Mouse (Mus musculus): ENCODE measurements around the gene Tas2r121. TPM values are rescaled to one million over a fixed set of nuclear protein-coding genes. Genes with fewer than 3 reads are reported as not detected.
"Not testable (repeated sequence)": the region's sequence is repeated elsewhere in the genome, so short reads cannot be mapped to it uniquely, and the experiment has no call there.

The Tas2r121 gene
- not detected in 2 replicates for polyA plus RNA-seq (2016; fragmentation: Nextera tagmentation; extraction: Ambion mirVana)

GRCm38 (mm10) chr6:132700907-132701306 is at the start of gene Tas2r121:
Gene Tas2r121, minus strand, starts transcription at chr6:132701007.
- DNase-seq (ENCODE audit: extremely low spot score, low spot score): no peak
- H3K27me3 ChIP-seq (ENCODE audit: poor library complexity, severe bottlenecking): no peaks in the 10 kb centered on the region
- H3K36me3 ChIP-seq (replicated peaks): no peaks in the 10 kb centered on the region
- WGBS: 91% methylated on average over 1 of the region's 1 CpGs
- no peaks in the 10 kb centered on the region for H3K4me1 ChIP-seq
- no peak within 1 kb of the TSS for H3K4me3 ChIP-seq
- no peak within 1 kb of the TSS for H3K27ac ChIP-seq
- H3K9me3 ChIP-seq: no peaks in the 10 kb centered on the region

- WGBS: 92% methylated on average over 2 of the region's 2 CpGs
- Histone ChIP-seq H3K27me3 (ENCODE audit: poor library complexity, severe bottlenecking) (no peaks in the 10 kb centered on the region), H3K4me3 (no peak overlapping the region), H3K9me3 (no peaks in the 10 kb centered on the region), H3K4me1 (no peaks in the 10 kb centered on the region), H3K27ac (no peak overlapping the region), H3K36me3 (replicated peaks) (no peaks in the 10 kb centered on the region)
- DNase-seq (ENCODE audit: extremely low spot score, low spot score): no peak
Measured at GRCm38 (mm10) chr6:132750206-132750605, 49.4 kb upstream of the Tas2r121 start.

- 80% methylated on average over 2 of the region's 2 CpGs for WGBS
- Histone ChIP-seq H3K27me3 (ENCODE audit: poor library complexity, severe bottlenecking) (no peaks in the 10 kb centered on the region), H3K27ac (no peak within 1 kb of the TSS), H3K4me3 (no peak within 1 kb of the TSS), H3K9me3 (no peaks in the 10 kb centered on the region), H3K36me3 (replicated peaks) (no peaks in the 10 kb centered on the region), H3K4me1 (no peaks in the 10 kb centered on the region)
- no peak for DNase-seq (ENCODE audit: extremely low spot score, low spot score)
Measured at GRCm38 (mm10) chr6:132737935-132738334, 37.1 kb upstream of the Tas2r121 start, which contains the start of gene Tas2r115. Gene Tas2r115, minus strand, starts transcription at chr6:132738035.

- Histone ChIP-seq H3K9me3 (0 out of 2 replicates have a peak, but pooled peaks cover 3% of the 10 kb centered on the region), H3K4me1 (no peaks in the 10 kb centered on the region), H3K36me3 (replicated peaks) (no peaks in the 10 kb centered on the region), H3K4me3 (no peak within 1 kb of the TSS), H3K27me3 (ENCODE audit: poor library complexity, severe bottlenecking) (no peaks in the 10 kb centered on the region), H3K27ac (no peak within 1 kb of the TSS)
- no peak for DNase-seq (ENCODE audit: extremely low spot score, low spot score)
- 85% methylated on average over 3 of the region's 3 CpGs for WGBS
Measured at GRCm38 (mm10) chr6:132711828-132712227, 11.0 kb upstream of the Tas2r121 start, which contains the start of gene Tas2r122. Gene Tas2r122, minus strand, starts transcription at chr6:132711928.

- H3K36me3 ChIP-seq (replicated peaks); H3K4me1 ChIP-seq; H3K9me3 ChIP-seq; H3K27ac ChIP-seq; DNase-seq (ENCODE audit: extremely low spot score, low spot score); H3K27me3 ChIP-seq (ENCODE audit: poor library complexity, severe bottlenecking); H3K4me3 ChIP-seq: not testable (repeated sequence)
- 93% methylated on average over 7 of the region's 7 CpGs for WGBS
Measured at GRCm38 (mm10) chr6:132691596-132691995, 9.2 kb downstream of the Tas2r121 start.

GRCm38 (mm10) chr6:132656653-132657052 is 44.2 kb downstream of the Tas2r121 start, which contains the start of gene Tas2r120:
Gene Tas2r120, plus strand, starts transcription at chr6:132656953.
- Histone ChIP-seq H3K4me3 (no peak within 1 kb of the TSS), H3K27ac (no peak within 1 kb of the TSS), H3K4me1 (no peaks in the 10 kb centered on the region), H3K27me3 (ENCODE audit: poor library complexity, severe bottlenecking) (no peaks in the 10 kb centered on the region), H3K36me3 (replicated peaks) (no peaks in the 10 kb centered on the region), H3K9me3 (peaks cover 4% of the 10 kb centered on the region; the same call in 1 of the 2 replicates)
- no peak for DNase-seq (ENCODE audit: extremely low spot score, low spot score)

GRCm38 (mm10) chr6:132651426-132651825 is 49.4 kb downstream of the Tas2r121 start, which contains the start of gene A630073D07Rik:
Gene A630073D07Rik, minus strand, starts transcription at chr6:132651526.
- 86% methylated on average over 1 of the region's 1 CpGs for WGBS

More at GRCm38 (mm10) chr6:132651426-132651825, 49.4 kb downstream of the Tas2r121 start, which contains the start of gene A630073D07Rik:
- Histone ChIP-seq H3K27ac (no peak within 1 kb of the TSS), H3K9me3 (no peaks in the 10 kb centered on the region), H3K4me1 (no peaks in the 10 kb centered on the region), H3K27me3 (ENCODE audit: poor library complexity, severe bottlenecking) (no peaks in the 10 kb centered on the region), H3K4me3 (no peak within 1 kb of the TSS), H3K36me3 (replicated peaks) (no peaks in the 10 kb centered on the region)
- DNase-seq (ENCODE audit: extremely low spot score, low spot score): no peak

Other genes starting within 250 kb of the Tas2r121 start
- gene Prh1, start 131.2 kb downstream of the Tas2r121 start, polyA plus RNA-seq (2016; fragmentation: Nextera tagmentation; extraction: Ambion mirVana): not detected in 2 replicates
- gene Prp2, start 105.1 kb downstream of the Tas2r121 start, polyA plus RNA-seq (2016; fragmentation: Nextera tagmentation; extraction: Ambion mirVana): not detected in 2 replicates
- not detected in 2 replicates for gene A630073D07Rik, start 49.5 kb downstream of the Tas2r121 start, polyA plus RNA-seq (2016; fragmentation: Nextera tagmentation; extraction: Ambion mirVana)
- not detected in 2 replicates for gene Tas2r120, start 44.1 kb downstream of the Tas2r121 start, polyA plus RNA-seq (2016; fragmentation: Nextera tagmentation; extraction: Ambion mirVana)
- gene Tas2r122, start 10.9 kb upstream of the Tas2r121 start, polyA plus RNA-seq (2016; fragmentation: Nextera tagmentation; extraction: Ambion mirVana): not detected in 2 replicates
- not detected in 2 replicates for gene Tas2r115, start 37.0 kb upstream of the Tas2r121 start, polyA plus RNA-seq (2016; fragmentation: Nextera tagmentation; extraction: Ambion mirVana)
- gene Tas2r124, start 53.7 kb upstream of the Tas2r121 start, polyA plus RNA-seq (2016; fragmentation: Nextera tagmentation; extraction: Ambion mirVana): not detected in 2 replicates
- gene Tas2r102, start 61.1 kb upstream of the Tas2r121 start, polyA plus RNA-seq (2016; fragmentation: Nextera tagmentation; extraction: Ambion mirVana): not detected in 2 replicates
- gene Tas2r136, start 77.2 kb upstream of the Tas2r121 start, polyA plus RNA-seq (2016; fragmentation: Nextera tagmentation; extraction: Ambion mirVana): not detected in 2 replicates
- gene Tas2r117, start 101.8 kb upstream of the Tas2r121 start, polyA plus RNA-seq (2016; fragmentation: Nextera tagmentation; extraction: Ambion mirVana): not detected in 2 replicates
- gene Tas2r123, start 146.1 kb upstream of the Tas2r121 start, polyA plus RNA-seq (2016; fragmentation: Nextera tagmentation; extraction: Ambion mirVana): not detected in 2 replicates
- not detected in 2 replicates for gene Tas2r116, start 154.4 kb upstream of the Tas2r121 start, polyA plus RNA-seq (2016; fragmentation: Nextera tagmentation; extraction: Ambion mirVana)
- gene Tas2r110, start 167.0 kb upstream of the Tas2r121 start, polyA plus RNA-seq (2016; fragmentation: Nextera tagmentation; extraction: Ambion mirVana): not detected in 2 replicates
- not detected in 2 replicates for gene Tas2r113, start 192.0 kb upstream of the Tas2r121 start, polyA plus RNA-seq (2016; fragmentation: Nextera tagmentation; extraction: Ambion mirVana)
- not detected in 2 replicates for gene Tas2r125, start 208.6 kb upstream of the Tas2r121 start, polyA plus RNA-seq (2016; fragmentation: Nextera tagmentation; extraction: Ambion mirVana)

All from forebrain, embryonic 10.5 days (tissue).